ENCODE assay signal across 10 mouse cellular contexts in genomic region chr8:103880431-103881145, GRCm38 (mm10).
A peak's percentile ranks its signal among the peaks of the same experiment; 100 is the strongest.
DNase-seq lines count a peak whose midpoint lies in the region; TF ChIP-seq lines count a peak whose summit lies in the region.
"Had no signal": no experiment of that assay in that cellular context is flagged by ENCODE, and none has a peak within 500 bp of the region (broad histone marks: within the 10 kb centered on the region; RNA-seq: fewer than 3 reads in every experiment).

No protein-coding gene starts in this region.

- intact Hi-C loops in gastrocnemius, adult 2 months (cut with DNase I): no loop called here
- intact Hi-C loops in gastrocnemius, postnatal 14 days (cut with DNase I; ENCODE audit: low total_unique reads): no loop called here

- TF ChIP-seq CTCF in gastrocnemius, adult 2 months (IDR thresholded peaks at IDR 0.05): no peak

- peak; percentile 30 for DNase-seq in gastrocnemius, adult 2 months
- DNase-seq in gastrocnemius, postnatal 10 days: no peak
- DNase-seq in NIH3T3 (ENCODE audit: low read depth): peak; percentile 8
- DNase-seq in fibroblast of lung, adult 2 months (ENCODE audit: low read depth): peak; percentile 38
- DNase-seq in lung, postnatal 14 days: peak; percentile 17
- no peak for DNase-seq in thymus, postnatal 10 days (ENCODE audit: low spot score in 2 of 2)
- no peak for DNase-seq in embryo, embryonic 9.5 days (ENCODE audit: extremely low spot score)
- DNase-seq in gastrocnemius, postnatal 14 days: no peak
- DNase-seq: cerebellum, postnatal 36 days; retina, postnatal 1 day had no signal

- peak overlapping the region; percentile 35; the same call in 1 of the 2 replicates for H3K27ac ChIP-seq in gastrocnemius, adult 2 months

- H3K4me3 ChIP-seq in gastrocnemius, adult 2 months: no peak overlapping the region

Comparison
In these comparisons a context has a peak if more than half of its experiments do, and no peak if none do; other contexts are left out.
1. DNase-seq: peak in gastrocnemius, adult 2 months (single experiment), NIH3T3 (single experiment), fibroblast of lung, adult 2 months (single experiment) and lung, postnatal 14 days (single experiment); none in gastrocnemius, postnatal 10 days (single experiment), thymus, postnatal 10 days (0 of 2), embryo, embryonic 9.5 days (single experiment) and gastrocnemius, postnatal 14 days (single experiment).